Mouse (Mus musculus) B cell, adult 67 days (primary cell): ENCODE results near the gene Bcap29. TPM values are rescaled to one million over a fixed set of nuclear protein-coding genes. Genes with fewer than 3 reads are reported as not detected.

Experiments used
- total RNA-seq, 2 experiments: library from RNA; stranded (reverse); gene quantifications; 4 replicates each; pipeline ENCODE4 v1.2.4; 2023

Gene Bcap29
- total RNA-seq = 10 to 100 TPM; 35.0 to 36.3 TPM

DNA sequence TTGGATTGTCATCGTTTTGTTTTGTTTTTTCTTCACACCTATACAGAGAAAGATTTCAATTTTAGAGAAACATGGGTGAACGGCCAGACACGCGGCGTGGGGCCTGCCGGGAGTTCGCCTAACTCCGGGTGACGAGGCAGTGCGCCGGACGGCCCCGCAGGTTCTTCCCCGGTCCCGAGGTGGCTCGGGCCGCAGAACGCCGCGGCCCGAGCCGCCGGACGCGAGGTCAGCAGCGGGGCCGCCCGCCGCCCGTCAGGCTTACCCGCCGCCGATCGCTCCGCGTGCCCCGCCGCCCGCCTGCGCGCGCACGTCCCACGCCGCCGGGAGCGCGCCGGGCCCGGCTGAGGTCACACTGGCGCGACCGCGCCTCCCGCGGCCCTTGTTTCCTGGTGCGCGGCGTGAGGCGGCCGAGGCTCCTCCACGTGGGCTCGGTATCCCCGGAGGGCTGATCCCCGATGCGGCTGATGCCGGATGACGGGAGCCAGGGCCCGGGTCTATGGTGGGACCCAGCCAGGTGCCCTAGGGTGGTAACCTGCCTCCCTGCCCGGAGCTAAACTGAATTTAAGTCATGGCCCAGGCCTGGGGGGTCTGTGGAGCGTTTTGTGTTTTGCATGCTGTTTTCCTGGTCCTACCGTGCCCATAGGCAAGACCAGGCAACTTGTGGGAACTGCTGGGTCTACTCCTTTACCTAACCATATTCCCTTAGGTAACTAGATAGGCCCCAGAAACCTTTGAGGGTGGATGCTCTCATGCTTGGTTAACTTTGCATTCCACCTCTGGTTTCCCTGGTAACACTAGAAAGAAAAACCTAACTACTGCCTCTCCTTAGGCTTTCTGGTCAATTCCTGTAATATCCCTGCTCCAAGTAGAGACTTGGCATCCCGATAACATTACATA is at the start of gene Bcap29:
Gene Bcap29 (minus strand): TSS at position 316 of the 897 bp plus-strand sequence.

DNA sequence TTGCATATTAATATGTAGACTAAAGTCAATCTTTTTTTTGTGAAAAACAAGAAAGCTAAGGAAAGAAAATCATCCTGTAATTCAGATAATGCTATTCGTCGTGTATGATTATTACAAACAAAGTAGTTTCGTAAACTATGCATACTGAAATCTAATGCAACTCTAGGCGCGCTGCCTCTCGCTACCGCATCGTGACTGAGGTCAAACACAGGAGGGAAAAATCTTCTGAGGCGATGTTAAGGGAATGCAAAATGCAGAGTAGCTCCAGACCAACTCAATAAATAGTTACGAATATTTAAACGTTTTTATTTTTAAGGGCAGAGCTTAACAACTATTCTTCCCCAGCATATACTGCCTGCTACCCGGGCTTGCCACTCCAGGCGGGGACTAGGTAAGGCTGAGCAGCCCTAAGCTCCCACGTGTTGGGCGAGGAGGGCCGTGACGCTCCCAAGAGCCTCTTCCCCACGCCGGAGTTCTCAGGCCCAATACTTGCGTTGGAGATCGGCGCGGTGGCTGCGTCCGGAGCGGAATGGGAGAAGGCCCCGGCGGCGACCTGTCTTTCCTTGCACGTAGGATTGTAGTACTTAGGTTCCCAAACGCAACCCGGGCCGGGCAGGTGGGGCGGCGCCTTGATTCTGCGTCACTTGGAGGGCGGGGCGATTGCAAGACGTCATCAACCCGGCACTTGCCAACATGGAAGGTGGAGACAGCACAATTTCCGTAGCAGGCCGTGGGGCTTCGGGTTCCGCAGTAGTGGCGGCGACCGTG is 19.9 kb upstream of the Bcap29 start, which contains the start of the genes Dus4l and Cog5:
Gene Dus4l (minus strand): TSS at position 630 of the 768 bp plus-strand sequence.
Gene Cog5 (plus strand): TSS at position 673 of the 768 bp plus-strand sequence.

Other genes with a start within 250 kb of the Bcap29 start
- gene Slc26a3, start 243.8 kb downstream of the Bcap29 start, total RNA-seq = not detected
- 10 to 100 TPM; 36.7 to 41.2 TPM for gene Cbll1, start 135.0 kb downstream of the Bcap29 start, total RNA-seq
- not detected for gene Slc26a4, start 74.7 kb downstream of the Bcap29 start, total RNA-seq
- gene Dus4l, start 20.2 kb upstream of the Bcap29 start, total RNA-seq = 10 to 100 TPM; 17.9 to 18.5 TPM
- 10 to 100 TPM; 71.5 to 78.3 TPM for gene Cog5, start 20.2 kb upstream of the Bcap29 start, total RNA-seq
- not detected for gene Gpr22, start 79.3 kb upstream of the Bcap29 start, total RNA-seq